Mouse (Mus musculus) kidney, adult 8-10 months (tissue): ENCODE data around the gene Sult2b1.

ENCODE experiments used
- DNase-seq, 2 experiments: peaks; one replicate each; pipeline ENCODE4 v3.0.0; 2022

The Sult2b1 gene

GRCm38 (mm10) chr7:45800546-45801204, 16.2 kb upstream of the Sult2b1 start:
- DNase-seq = peak; percentile 51 to 61

DNA sequence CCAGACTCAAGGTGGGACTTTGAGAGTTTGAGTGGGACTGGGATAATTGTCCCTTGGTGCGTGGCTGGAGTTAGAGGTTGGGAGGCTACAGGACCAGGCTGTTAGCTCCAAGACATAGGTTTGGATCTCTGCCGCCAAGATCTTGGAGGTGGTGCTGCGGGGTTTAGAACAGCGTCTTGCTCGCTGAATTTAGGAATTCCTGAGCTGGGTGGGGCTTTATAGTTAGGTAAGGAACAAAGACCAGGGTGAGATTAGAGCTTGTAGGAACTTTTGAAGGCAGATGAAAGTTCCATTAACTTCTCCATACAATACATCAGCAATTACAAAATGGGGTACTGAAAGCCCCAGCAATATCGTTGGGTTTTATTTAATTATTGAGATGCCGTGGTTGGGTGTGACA, 15.5 kb upstream of the Sult2b1 start:
- DNase-seq = no peak

DNA sequence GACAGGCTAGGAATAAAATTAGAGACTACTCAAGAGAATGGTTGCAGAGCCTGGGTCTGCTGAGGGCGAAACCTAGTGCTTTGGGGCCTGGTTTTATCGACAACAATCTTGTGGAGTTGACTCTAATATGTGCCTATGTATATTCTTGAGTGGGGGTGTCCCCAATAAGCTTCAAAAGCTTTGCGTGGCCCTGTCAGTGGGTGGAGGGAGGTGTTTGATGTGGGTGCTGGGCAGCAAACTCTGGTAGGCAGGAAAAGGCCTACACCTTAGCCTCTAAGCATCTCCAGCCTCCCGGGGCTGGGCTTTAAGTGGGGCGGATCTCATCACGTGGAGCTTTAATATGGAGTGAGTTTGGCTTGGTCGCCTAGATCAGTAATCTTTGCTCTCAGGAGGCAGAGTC, 14.5 kb upstream of the Sult2b1 start:
- DNase-seq = no peak

GRCm38 (mm10) chr7:45798511-45798836, 14.0 kb upstream of the Sult2b1 start:
- peak in 1 of 2 experiments; percentile 53 for DNase-seq

DNA sequence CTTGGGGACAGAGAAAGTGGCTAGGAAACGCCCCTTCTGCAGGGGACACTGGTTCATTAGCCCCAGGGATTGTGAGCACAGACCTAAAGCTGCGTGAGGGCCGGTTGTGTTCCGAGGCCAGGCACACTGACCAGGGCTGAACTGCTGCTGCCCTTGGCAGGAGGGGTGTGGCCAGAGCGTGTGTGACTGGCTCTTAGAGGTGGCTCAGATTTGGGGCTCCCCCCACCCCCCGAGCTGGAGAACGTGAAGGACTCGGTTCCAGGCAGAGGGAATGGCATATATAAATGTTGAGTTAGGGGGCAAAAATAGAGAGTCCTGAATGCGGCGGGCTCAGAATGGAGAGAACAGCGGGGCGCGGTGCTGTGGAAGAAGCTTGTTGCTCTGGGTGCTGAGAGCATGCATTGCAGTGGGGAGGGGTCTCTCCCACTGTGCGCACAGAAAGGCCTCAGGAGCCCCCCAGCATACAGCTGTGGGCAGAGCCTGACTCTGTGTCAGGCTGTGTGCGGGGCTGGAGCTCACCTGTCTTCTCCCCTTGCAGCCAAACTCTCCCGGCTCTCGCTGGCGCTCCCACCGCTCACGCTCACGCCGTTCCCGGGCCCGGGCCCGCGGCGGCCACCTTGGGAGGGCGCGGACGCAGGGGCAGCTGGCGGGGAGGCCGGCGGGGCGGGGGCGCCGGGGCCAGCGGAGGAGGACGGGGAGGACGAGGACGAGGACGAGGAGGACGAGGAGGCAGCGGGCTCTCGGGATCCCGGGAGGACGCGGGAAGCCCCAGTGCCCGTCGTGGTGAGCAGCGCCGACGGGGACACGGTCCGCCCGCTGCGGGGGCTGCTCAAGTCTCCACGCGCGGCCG, 13.4 kb upstream of the Sult2b1 start:
- DNase-seq = no peak

DNA sequence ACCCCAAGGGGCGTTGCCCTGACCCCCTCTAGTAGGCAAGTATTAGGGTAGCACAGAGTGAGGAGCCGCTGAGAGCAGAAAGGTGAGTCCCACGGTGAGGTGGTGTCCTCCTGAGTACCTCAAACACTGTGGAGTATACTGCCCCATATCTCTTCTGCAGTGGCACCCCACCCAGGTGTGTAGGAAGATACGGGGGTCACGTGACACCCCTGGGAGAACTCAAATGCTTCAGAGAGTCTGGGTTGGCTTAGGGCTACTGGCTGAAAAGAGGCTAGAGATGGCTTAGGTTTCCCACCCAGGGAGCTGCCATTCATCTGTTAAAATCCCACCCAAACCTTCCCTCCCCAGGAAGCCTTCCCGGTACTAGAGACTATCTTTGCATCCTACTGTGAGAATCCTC, 12.5 kb upstream of the Sult2b1 start:
- DNase-seq = no peak

DNA sequence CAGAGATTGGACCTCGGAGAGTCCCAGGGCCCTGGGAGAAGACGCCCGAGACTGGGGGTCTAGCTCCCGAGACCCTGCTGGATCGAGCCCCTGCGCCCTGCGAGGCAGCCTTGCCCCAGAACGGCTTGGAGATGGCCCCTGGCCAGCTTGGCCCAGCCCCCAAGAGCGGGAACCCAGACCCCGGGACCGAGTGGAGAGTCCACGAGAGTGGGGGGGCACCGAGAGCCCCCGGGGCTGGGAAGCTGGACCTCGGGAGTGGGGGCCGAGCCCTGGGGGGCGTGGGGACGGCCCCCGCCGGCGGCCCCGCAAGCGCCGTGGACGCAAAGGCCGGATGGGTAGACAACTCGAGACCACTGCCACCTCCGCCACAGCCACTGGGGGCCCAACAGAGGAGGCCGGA, 10.5 kb upstream of the Sult2b1 start:
- no peak for DNase-seq

GRCm38 (mm10) chr7:45793969-45794585, 9.6 kb upstream of the Sult2b1 start:
- DNase-seq = no peak

GRCm38 (mm10) chr7:45793240-45793639, 8.8 kb upstream of the Sult2b1 start:
- DNase-seq = no peak

- DNase-seq = no peak
Observed at GRCm38 (mm10) chr7:45791756-45792490, 7.5 kb upstream of the Sult2b1 start.

GRCm38 (mm10) chr7:45790721-45791120, 6.3 kb upstream of the Sult2b1 start:
- DNase-seq = no peak

DNA sequence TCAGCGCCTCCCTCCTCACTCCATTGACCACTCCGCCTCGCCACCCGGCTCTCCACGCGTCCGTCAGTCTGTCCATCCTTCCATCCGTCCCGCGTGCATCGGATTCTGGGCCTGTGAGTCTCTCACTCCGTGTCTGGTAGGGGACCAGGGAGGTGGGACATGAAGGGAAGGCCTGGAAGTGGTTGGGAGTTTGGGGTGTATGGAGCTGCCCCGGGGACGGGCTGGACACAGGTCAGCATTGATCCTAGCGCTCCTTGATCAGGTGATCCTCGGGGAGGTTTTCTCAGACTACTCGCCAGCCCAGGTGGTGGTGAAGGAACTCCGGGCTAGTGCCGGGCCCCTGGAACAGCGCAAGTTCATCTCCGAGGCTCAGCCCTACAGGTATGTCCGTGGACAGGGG, 3.2 kb upstream of the Sult2b1 start:
- DNase-seq = no peak

DNA sequence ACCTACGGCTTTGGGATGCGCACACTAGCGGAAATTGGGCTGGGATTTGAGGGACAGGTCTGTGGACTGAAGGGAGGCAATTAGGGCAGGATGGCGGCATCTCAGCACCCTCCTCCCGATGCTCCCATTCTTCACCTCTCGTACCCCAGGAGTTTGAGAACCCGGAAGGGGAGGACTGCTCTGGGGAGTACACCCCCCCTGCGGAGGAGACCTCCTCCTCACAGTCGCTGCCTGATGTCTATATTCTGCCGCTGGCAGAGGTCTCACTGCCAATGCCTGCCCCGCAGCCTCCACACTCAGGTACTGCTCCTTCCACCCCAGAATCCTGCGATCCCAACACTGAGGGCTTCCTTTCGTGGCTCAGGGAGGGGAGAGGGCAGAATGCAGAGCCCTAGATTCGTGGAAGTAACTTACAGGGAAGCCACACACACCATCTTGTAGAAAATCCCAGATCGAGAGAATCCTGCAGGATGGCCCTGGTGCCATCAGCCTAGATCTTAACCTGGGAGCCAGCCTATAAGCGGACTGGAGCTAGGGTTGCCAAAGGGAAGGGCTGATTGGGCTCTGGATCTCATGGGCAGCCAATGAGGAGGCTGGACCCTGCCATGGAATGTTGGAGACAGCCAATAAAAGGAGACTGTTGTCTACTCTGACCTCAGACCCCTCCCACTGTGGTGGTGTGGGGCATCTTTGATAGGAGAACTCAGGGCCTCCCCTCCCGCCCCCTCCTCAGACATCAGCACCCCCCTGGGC, 2.4 kb upstream of the Sult2b1 start:
- no peak for DNase-seq

- no peak for DNase-seq
Observed at GRCm38 (mm10) chr7:45786136-45786578, 1.7 kb upstream of the Sult2b1 start.

- DNase-seq = no peak
Observed at GRCm38 (mm10) chr7:45785388-45786135, 1.1 kb upstream of the Sult2b1 start.

GRCm38 (mm10) chr7:45783511-45784091, 868 bp downstream of the Sult2b1 start, which contains the start of gene Lmtk3:
Gene Lmtk3, plus strand, starts transcription at chr7:45783738.
- DNase-seq = peak in 1 of 2 experiments; percentile 53

DNA sequence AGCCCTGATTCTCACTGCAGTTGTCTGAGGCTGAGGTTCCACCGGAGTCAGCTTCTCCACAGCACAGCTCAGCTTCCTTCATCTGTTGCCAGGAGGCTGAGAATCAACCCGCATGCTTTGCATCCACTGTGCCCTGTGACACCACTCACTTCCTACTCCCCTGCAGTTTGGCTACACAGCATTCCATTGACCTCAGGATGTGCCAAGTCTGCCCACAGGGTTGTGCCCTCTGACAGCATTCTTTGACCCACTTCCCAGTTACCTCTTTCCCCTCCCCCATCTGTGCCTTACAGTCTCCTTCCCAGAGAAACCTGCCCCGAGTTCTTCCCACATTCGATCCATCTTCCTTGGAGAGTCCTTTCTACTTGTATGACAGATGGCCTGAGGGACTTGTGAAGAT, 2.2 kb downstream of the Sult2b1 start:
- DNase-seq = no peak

- DNase-seq = no peak
Observed at GRCm38 (mm10) chr7:45779081-45779641, 5.3 kb downstream of the Sult2b1 start.

DNA sequence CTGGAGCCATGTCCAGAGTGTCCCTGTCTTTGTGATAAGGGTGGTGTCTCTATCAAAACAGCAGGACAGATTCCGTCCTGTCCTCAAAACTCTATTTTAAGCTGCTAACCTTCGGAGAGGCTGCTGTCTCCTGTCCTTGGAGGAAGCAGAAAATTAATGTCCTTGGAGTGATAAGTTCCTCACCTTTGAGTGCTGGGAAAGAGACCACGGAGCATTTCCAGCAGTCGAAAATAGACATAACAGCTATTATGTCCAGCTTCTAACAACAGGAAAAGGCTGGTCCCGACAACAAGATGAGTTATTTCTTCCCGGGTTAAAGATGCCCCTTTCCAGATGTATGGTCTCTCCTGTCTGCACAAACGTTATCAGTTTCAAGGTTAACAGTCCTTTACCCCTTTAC, 9.2 kb downstream of the Sult2b1 start:
- peak in 1 of 2 experiments; percentile 49 for DNase-seq

DNA sequence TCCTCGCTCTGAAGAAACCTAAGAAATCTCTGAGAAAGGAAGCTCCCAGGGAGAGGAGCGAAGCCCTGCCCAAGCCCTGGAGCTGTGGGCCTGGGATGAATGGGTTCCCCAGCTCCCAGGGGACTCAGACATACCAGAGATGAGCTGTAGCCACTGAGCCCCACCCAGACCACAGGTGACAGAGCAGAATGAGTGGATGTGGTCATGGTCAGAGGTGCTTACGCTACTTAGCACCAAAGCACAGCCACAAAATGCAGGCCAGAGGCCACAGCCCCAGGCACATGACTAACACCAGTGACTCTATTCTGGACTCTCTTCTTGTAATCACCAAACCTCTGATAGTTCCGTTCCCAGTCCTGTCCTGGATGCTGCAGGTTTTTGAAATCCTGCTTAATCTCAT, 13.4 kb downstream of the Sult2b1 start:
- no peak for DNase-seq
